Mouse (Mus musculus): Measurements from ENCODE around the gene Spag6. TPM values are rescaled to one million over a fixed set of nuclear protein-coding genes. Genes with fewer than 3 reads are reported as not detected.

Gene Spag6
- polyA plus RNA-seq, 1 experiment: 2.5 TPM

DNA sequence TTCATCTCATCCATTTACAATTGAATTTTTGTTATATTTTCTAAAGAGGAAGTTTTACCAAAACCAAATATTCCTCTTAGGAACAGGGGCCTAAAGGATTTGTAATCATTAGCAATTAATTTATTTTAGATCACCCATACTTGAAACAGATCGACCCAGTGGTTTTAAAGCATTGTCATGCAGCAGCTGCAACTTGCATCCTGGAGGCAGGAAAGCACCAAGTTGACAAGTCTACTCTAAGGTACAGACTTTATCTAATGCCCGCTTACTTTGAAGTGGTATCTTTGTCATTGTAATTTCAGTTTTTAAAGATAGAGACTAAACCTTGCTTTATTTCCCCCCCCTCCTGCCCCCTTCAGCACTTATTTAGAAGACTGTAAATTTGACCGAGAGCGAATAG is 20.1 kb upstream of the Spag6 start:
- TF ChIP-seq CTCF (IDR thresholded peaks at IDR 0.05; ENCODE audit: borderline replicate concordance, insufficient read depth, low read depth, low read length) (no peak), POLR2A (IDR thresholded peaks at IDR 0.05; ENCODE audit: borderline replicate concordance, insufficient read depth, low read length) (no peak)
- 86% methylated on average over 4 of the region's 4 CpGs for WGBS
- H3K4me3 ChIP-seq (replicated peaks; ENCODE audit: insufficient read depth, low read depth, low read length): no peak overlapping the region

DNA sequence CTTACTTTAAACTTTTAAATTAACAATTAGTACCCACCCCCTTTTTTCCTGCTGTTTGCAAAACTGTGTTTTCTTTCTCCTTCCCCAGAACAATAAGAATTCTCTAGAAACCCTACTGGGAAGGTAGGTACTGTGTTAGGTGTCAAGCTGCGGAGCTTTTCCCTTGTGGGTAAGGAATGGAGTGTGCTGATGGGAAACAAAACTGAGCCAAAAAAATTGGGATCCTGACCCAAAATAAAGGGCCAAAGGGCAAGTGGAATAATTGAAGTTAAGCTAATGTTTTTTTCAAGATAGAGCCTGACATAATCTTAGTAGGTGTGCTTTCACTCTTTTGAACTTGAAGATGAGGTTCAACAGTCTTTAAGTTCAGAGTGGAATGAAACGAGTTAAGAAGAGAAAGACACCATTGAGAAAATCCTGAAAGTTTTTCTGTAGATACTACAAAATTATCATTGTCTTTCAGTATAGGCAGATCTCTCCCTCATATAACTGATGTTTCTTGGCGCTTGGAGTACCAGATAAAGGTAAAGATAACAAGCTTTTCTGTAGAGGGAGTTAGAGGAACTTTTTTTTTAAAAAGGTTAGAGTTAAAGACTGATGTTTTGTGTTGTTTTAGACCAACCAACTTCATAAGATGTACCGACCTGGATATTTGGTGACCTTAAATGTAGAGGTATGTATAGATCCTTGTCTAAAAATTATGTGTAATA is 19.5 kb upstream of the Spag6 start:
- no peak for DNase-seq
- Histone ChIP-seq H3K27me3 (ENCODE audit: control insufficient read depth, insufficient read depth, low read length) (no peaks in the 10 kb centered on the region), H3K4me3 (replicated peaks; ENCODE audit: insufficient read depth, low read depth, low read length) (no peak overlapping the region), H3K27ac (ENCODE audit: insufficient read depth, low read length) (no peak overlapping the region), H3K4me1 (ENCODE audit: control insufficient read depth, insufficient read depth, low read length) (no peaks in the 10 kb centered on the region; the same call in 1 of the 2 replicates)
- no peak for TF ChIP-seq CTCF (IDR thresholded peaks at IDR 0.05; ENCODE audit: borderline replicate concordance, insufficient read depth, low read depth, low read length)
- no peak for TF ChIP-seq POLR2A (IDR thresholded peaks at IDR 0.05; ENCODE audit: borderline replicate concordance, insufficient read depth, low read length)
- WGBS: 86% methylated on average over 4 of the region's 4 CpGs

More for the DNA sequence above, 20.1 kb upstream of the Spag6 start:
- H3K4me1 ChIP-seq (ENCODE audit: control insufficient read depth, insufficient read depth, low read length): no peaks in the 10 kb centered on the region; the same call in 1 of the 2 replicates
- no peaks in the 10 kb centered on the region for H3K27me3 ChIP-seq (ENCODE audit: control insufficient read depth, insufficient read depth, low read length)
- no peak overlapping the region for H3K27ac ChIP-seq (ENCODE audit: insufficient read depth, low read length)
- no peak for DNase-seq

DNA sequence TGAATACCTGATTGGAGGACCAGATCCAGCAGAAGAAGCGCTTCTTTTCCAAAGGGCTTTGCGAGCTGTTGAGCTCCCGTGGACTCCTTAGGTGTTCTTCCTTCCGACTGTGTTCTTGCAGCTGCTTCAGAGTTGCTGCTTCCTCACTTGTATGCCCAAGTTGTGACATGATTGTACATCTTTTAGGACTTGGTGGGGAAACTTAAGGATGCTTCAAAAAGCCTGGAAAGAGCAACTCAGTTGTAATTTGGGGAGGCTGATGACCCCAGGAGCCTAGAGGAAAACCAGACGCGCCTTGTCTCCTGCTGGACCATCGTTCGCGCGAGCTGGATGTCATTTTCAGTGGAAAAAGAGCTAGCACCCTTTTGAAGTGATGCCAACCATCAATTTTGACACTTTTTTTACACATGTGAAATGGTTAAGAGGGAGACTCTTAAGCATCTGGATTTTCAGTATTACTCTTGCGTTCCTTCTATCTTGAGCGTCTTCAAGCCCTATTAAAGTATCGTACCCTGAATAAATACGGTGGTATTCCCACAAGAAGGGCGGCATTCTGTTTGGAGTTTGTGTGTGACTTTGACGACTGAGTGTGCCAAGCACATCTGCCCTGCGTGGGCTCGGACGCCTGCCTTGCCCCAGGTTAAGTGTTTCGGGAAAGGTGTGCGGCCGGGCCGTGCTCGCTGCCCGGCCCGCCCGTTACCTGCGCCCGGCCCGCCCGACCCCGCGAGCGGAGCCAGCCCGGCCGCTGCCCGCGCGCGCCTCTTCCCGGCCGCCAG is 18.0 kb upstream of the Spag6 start:
- DNase-seq: peak in 1 of 2 experiments; percentile 29
- Histone ChIP-seq H3K27me3 (ENCODE audit: control insufficient read depth, insufficient read depth, low read length) (no peaks in the 10 kb centered on the region), H3K27ac (ENCODE audit: insufficient read depth, low read length) (peak overlapping the region; percentile 70), H3K4me1 (ENCODE audit: control insufficient read depth, insufficient read depth, low read length) (peaks cover 4% of the 10 kb centered on the region; the same call in 1 of the 2 replicates), H3K4me3 (replicated peaks; ENCODE audit: insufficient read depth, low read depth, low read length) (peak overlapping the region; percentile 69)
- TF ChIP-seq CTCF (IDR thresholded peaks at IDR 0.05; ENCODE audit: borderline replicate concordance, insufficient read depth, low read depth, low read length) (no peak), POLR2A (IDR thresholded peaks at IDR 0.05; ENCODE audit: borderline replicate concordance, insufficient read depth, low read length) (no peak)
- WGBS: 16% methylated on average over 42 of the region's 42 CpGs

DNA sequence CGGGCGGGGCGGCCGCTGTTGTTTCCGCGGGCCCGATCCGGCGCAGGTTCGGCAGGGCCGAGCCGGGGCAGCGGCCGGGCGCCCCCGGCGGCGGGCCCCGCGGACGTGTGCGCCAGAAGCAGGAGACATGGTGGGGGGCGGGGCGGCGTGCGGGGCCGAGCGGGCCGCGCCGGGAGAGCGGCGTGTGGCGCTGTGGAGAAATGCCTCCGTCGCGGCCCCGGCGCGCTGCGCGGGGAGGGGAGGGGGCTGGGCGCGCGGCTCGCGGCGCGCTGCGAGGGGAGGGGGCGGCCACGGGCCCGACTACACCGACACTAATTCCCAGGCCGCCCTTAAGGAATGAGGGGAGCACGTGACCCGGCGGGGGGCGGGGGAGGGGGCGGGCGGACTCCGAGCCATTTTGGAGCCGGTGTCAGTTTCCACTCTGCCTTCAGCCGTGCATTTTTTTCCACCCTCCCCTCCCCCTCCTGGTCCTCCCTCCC is 17.3 kb upstream of the Spag6 start:
- peak; percentile 80 to 81 for DNase-seq
- Histone ChIP-seq H3K4me3 (replicated peaks; ENCODE audit: insufficient read depth, low read depth, low read length) (peak overlapping the region; percentile 69), H3K27ac (ENCODE audit: insufficient read depth, low read length) (peak overlapping the region; percentile 70; the same call in 1 of the 2 replicates), H3K27me3 (ENCODE audit: control insufficient read depth, insufficient read depth, low read length) (no peaks in the 10 kb centered on the region), H3K4me1 (ENCODE audit: control insufficient read depth, insufficient read depth, low read length) (0 out of 2 replicates have a peak, but pooled peaks cover 4% of the 10 kb centered on the region)
- TF ChIP-seq POLR2A (IDR thresholded peaks at IDR 0.05; ENCODE audit: borderline replicate concordance, insufficient read depth, low read length) (no peak), CTCF (IDR thresholded peaks at IDR 0.05; ENCODE audit: borderline replicate concordance, insufficient read depth, low read depth, low read length) (no peak)
- under 1% methylated on average over 35 of the region's 64 CpGs for WGBS

DNA sequence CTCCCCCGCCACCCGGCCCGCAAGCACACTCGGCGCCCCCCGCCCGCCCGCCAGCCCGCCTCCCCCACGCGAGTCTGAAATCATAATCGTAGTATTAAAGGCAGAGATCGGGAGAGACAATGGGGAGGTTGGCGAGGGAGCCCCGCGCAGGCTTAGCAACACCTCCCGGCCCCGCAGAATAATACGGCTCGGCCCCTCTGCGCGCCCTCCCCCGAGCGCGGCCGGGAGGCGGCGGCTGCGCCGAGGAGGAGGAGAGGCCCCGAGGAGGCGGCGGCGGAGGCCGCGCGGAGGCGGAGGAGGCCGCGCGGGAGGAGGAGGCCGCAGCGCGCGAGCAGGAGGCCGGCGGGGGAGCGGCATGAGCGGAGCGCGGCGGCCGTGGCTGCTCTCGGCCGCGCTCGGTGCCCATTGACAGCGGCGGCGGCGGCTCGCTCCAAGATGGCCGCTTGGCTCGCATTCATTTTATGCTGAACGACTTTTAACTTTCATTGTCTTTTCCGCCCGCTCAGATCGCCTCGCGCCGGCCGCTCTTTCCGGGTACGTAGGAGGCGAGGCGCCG is 16.8 kb upstream of the Spag6 start, which contains the start of gene Bmi1:
TSS of gene Bmi1 (plus strand) at position 83 of the 556 bp plus-strand sequence.
- Histone ChIP-seq H3K4me3 (replicated peaks; ENCODE audit: insufficient read depth, low read depth, low read length) (peak within 1 kb of the TSS; percentile 79), H3K27me3 (ENCODE audit: control insufficient read depth, insufficient read depth, low read length) (no peaks in the 10 kb centered on the region), H3K4me1 (ENCODE audit: control insufficient read depth, insufficient read depth, low read length) (0 out of 2 replicates have a peak, but pooled peaks cover 4% of the 10 kb centered on the region), H3K27ac (ENCODE audit: insufficient read depth, low read length) (peak within 1 kb of the TSS; percentile 100)
- TF ChIP-seq POLR2A (IDR thresholded peaks at IDR 0.05; ENCODE audit: borderline replicate concordance, insufficient read depth, low read length) (no peak), CTCF (IDR thresholded peaks at IDR 0.05; ENCODE audit: borderline replicate concordance, insufficient read depth, low read depth, low read length) (no peak)
- DNase-seq: peak; percentile 83 to 84
- WGBS: 1% methylated on average over 72 of the region's 77 CpGs

DNA sequence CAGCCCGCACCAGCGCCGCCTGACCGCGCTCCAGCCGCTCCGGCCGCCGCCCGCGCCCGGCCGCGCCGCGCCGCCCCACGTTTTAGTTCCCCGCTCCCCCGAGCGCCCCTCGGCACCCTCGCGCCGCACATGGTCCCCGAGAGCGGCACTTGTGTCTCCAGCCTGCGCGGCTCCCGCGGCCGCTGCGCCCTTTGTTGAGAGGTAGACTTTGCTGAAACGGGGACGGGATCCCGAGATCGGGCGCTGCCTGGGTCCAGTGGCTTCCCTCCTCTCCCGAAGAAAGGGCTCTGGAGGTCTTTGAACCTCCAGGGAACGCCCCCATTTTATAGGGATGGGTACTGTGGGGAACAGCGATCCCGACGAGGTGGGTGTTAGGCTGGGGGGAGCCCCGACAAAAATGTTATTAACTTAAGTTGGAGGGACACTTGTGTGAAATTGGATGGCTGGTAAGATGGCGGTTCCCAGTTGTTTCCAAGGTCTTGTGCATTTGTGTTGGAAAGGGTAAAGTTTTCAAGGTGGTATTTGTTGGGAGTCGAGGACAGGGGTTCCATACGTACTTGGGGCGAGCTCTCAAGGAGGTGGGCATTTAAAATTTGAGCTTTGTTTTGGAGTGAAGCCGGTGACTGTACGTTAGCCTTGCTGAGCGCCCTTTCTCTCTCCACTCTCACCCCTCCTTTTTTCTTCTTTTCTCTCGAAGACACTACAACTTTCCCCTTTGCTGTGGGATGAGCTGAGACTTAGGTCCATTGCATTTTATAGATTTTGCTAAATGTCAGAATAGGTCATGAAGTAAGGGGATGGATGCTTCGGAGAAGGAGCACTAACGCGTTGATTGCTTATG is 16.0 kb upstream of the Spag6 start:
- H3K4me3 ChIP-seq (replicated peaks; ENCODE audit: insufficient read depth, low read depth, low read length): peak overlapping the region; percentile 79
- peak; percentile 61 to 78 for DNase-seq
- TF ChIP-seq CTCF (IDR thresholded peaks at IDR 0.05; ENCODE audit: borderline replicate concordance, insufficient read depth, low read depth, low read length): no peak
- H3K27me3 ChIP-seq (ENCODE audit: control insufficient read depth, insufficient read depth, low read length): no peaks in the 10 kb centered on the region
- 12% methylated on average over 55 of the region's 55 CpGs for WGBS
- H3K4me1 ChIP-seq (ENCODE audit: control insufficient read depth, insufficient read depth, low read length): 0 out of 2 replicates have a peak, but pooled peaks cover 4% of the 10 kb centered on the region
- H3K27ac ChIP-seq (ENCODE audit: insufficient read depth, low read length): no peak overlapping the region

DNA sequence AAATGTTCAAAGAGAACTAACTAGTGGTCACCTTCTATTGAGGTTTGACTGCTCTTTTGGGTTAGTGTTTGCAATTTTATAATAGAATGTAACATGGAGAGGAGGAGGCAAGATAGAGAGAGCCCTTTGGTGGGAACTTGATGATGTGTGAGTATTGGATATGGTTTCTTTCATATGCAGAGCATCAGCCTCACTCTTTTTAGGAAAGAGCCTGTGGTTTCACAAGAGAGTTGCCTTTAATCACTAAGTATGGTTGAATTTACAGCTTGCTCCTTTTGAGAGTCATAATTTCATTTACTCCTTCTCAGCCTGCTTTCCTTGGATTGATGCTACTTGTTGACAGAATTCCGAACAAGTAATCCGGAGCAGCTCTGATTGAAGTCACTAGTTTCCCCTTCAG is 14.1 kb upstream of the Spag6 start:
- Histone ChIP-seq H3K4me1 (ENCODE audit: control insufficient read depth, insufficient read depth, low read length) (0 out of 2 replicates have a peak, but pooled peaks cover 4% of the 10 kb centered on the region), H3K4me3 (replicated peaks; ENCODE audit: insufficient read depth, low read depth, low read length) (no peak overlapping the region), H3K27me3 (ENCODE audit: control insufficient read depth, insufficient read depth, low read length) (no peaks in the 10 kb centered on the region), H3K27ac (ENCODE audit: insufficient read depth, low read length) (no peak overlapping the region)
- TF ChIP-seq POLR2A (IDR thresholded peaks at IDR 0.05; ENCODE audit: borderline replicate concordance, insufficient read depth, low read length) (no peak), CTCF (IDR thresholded peaks at IDR 0.05; ENCODE audit: borderline replicate concordance, insufficient read depth, low read depth, low read length) (no peak)
- WGBS: 99% methylated on average over 2 of the region's 2 CpGs
- no peak for DNase-seq

Data from cerebellum, adult 2 months (tissue).